Mouse (Mus musculus): ENCODE measurements around the gene C1rl. TPM values are rescaled to one million over a fixed set of nuclear protein-coding genes. Genes with fewer than 3 reads are reported as not detected.

C1rl gene
- polyA plus RNA-seq, 1 experiment from 2014 or later: 0.58 TPM

GRCm38 (mm10) chr6:124493886-124494285 lies 973 bp downstream of the C1rl start:
- no peak overlapping the region for H3K27ac ChIP-seq (replicated peaks in 1 of 2; ENCODE audit: control insufficient read depth in 1 of 2, insufficient read depth in 1 of 2, low read depth in 2 of 2, low read length in 2 of 2)
- no peaks in the 10 kb centered on the region for H3K27me3 ChIP-seq (ENCODE audit: control insufficient read depth, insufficient read depth, low read length)
- H3K4me3 ChIP-seq (ENCODE audit: control insufficient read depth in 1 of 2, insufficient read depth in 1 of 2, low read depth in 1 of 2, low read length in 2 of 2): no peak overlapping the region
- H3K9ac ChIP-seq (ENCODE audit: low read length): no peak overlapping the region
- 68% methylated on average over 5 of the region's 5 CpGs for WGBS
- peaks cover 4% of the 10 kb centered on the region; the same call in 1 of the 2 replicates for H3K9me3 ChIP-seq (ENCODE audit: control insufficient read depth, low read length)
- no peaks in the 10 kb centered on the region for H3K36me3 ChIP-seq (ENCODE audit: control insufficient read depth, insufficient read depth, low read length)
- no peak overlapping the region for H3K4me2 ChIP-seq (ENCODE audit: low read length)
- no peak for ATAC-seq (ENCODE audit: insufficient number of reproducible peaks, insufficient read depth, low FRiP score, low read depth)
- peaks cover 0 to 2% of the 10 kb centered on the region in 2 experiments; a peak in 2 of 4 replicates for H3K4me1 ChIP-seq (ENCODE audit: control insufficient read depth in 2 of 2, insufficient read depth in 2 of 2, low read length in 2 of 2)

GRCm38 (mm10) chr6:124496054-124496453 lies 3.1 kb downstream of the C1rl start:
- H3K4me1 ChIP-seq (ENCODE audit: control insufficient read depth in 2 of 2, insufficient read depth in 2 of 2, low read length in 2 of 2): peaks cover 0 to 2% of the 10 kb centered on the region in 2 experiments; a peak in 2 of 4 replicates
- H3K36me3 ChIP-seq (ENCODE audit: control insufficient read depth, insufficient read depth, low read length): no peaks in the 10 kb centered on the region
- no peak overlapping the region for H3K27ac ChIP-seq (replicated peaks in 1 of 2; ENCODE audit: control insufficient read depth in 1 of 2, insufficient read depth in 1 of 2, low read depth in 2 of 2, low read length in 2 of 2)
- 81% methylated on average over 5 of the region's 5 CpGs for WGBS
- no peaks in the 10 kb centered on the region for H3K27me3 ChIP-seq (ENCODE audit: control insufficient read depth, insufficient read depth, low read length)
- H3K4me2 ChIP-seq (ENCODE audit: low read length): no peak overlapping the region
- peaks cover 4% of the 10 kb centered on the region; the same call in 1 of the 2 replicates for H3K9me3 ChIP-seq (ENCODE audit: control insufficient read depth, low read length)
- no peak for ATAC-seq (ENCODE audit: insufficient number of reproducible peaks, insufficient read depth, low FRiP score, low read depth)
- no peak overlapping the region for H3K9ac ChIP-seq (ENCODE audit: low read length)
- H3K4me3 ChIP-seq (ENCODE audit: control insufficient read depth in 1 of 2, insufficient read depth in 1 of 2, low read depth in 1 of 2, low read length in 2 of 2): no peak overlapping the region

GRCm38 (mm10) chr6:124499914-124500566 lies 7.1 kb downstream of the C1rl start:
- ATAC-seq (ENCODE audit: insufficient number of reproducible peaks, insufficient read depth, low FRiP score, low read depth): no peak
- WGBS: 42% methylated on average over 10 of the region's 10 CpGs
- H3K27me3 ChIP-seq (ENCODE audit: control insufficient read depth, insufficient read depth, low read length): no peaks in the 10 kb centered on the region

GRCm38 (mm10) chr6:124501473-124501872 lies 8.6 kb downstream of the C1rl start:
- Histone ChIP-seq H3K9ac (ENCODE audit: low read length) (no peak overlapping the region), H3K9me3 (ENCODE audit: control insufficient read depth, low read length) (no peaks in the 10 kb centered on the region), H3K27ac (replicated peaks in 1 of 2; ENCODE audit: control insufficient read depth in 1 of 2, insufficient read depth in 1 of 2, low read depth in 2 of 2, low read length in 2 of 2) (no peak overlapping the region), H3K36me3 (ENCODE audit: control insufficient read depth, insufficient read depth, low read length) (no peaks in the 10 kb centered on the region), H3K4me3 (ENCODE audit: control insufficient read depth in 1 of 2, insufficient read depth in 1 of 2, low read depth in 1 of 2, low read length in 2 of 2) (no peak overlapping the region), H3K4me2 (ENCODE audit: low read length) (no peak overlapping the region), H3K27me3 (ENCODE audit: control insufficient read depth, insufficient read depth, low read length) (no peaks in the 10 kb centered on the region), H3K4me1 (ENCODE audit: control insufficient read depth in 2 of 2, insufficient read depth in 2 of 2, low read length in 2 of 2) (no peaks in the 10 kb centered on the region; a peak in 1 of 4 replicates)
- WGBS: 65% methylated on average over 4 of the region's 4 CpGs
- no peak for ATAC-seq (ENCODE audit: insufficient number of reproducible peaks, insufficient read depth, low FRiP score, low read depth)

More at GRCm38 (mm10) chr6:124499914-124500566, 7.1 kb downstream of the C1rl start:
- Histone ChIP-seq H3K4me1 (ENCODE audit: control insufficient read depth in 2 of 2, insufficient read depth in 2 of 2, low read length in 2 of 2) (no peaks in the 10 kb centered on the region; a peak in 1 of 4 replicates), H3K36me3 (ENCODE audit: control insufficient read depth, insufficient read depth, low read length) (no peaks in the 10 kb centered on the region), H3K9ac (ENCODE audit: low read length) (no peak overlapping the region), H3K27ac (replicated peaks in 1 of 2; ENCODE audit: control insufficient read depth in 1 of 2, insufficient read depth in 1 of 2, low read depth in 2 of 2, low read length in 2 of 2) (no peak overlapping the region), H3K9me3 (ENCODE audit: control insufficient read depth, low read length) (peaks cover 4% of the 10 kb centered on the region; the same call in 1 of the 2 replicates), H3K4me2 (ENCODE audit: low read length) (no peak overlapping the region), H3K4me3 (ENCODE audit: control insufficient read depth in 1 of 2, insufficient read depth in 1 of 2, low read depth in 1 of 2, low read length in 2 of 2) (no peak overlapping the region)

- no peak overlapping the region for H3K27ac ChIP-seq (replicated peaks in 1 of 2; ENCODE audit: control insufficient read depth in 1 of 2, insufficient read depth in 1 of 2, low read depth in 2 of 2, low read length in 2 of 2)
- no peaks in the 10 kb centered on the region for H3K36me3 ChIP-seq (ENCODE audit: control insufficient read depth, insufficient read depth, low read length)
- no peak for ATAC-seq (ENCODE audit: insufficient number of reproducible peaks, insufficient read depth, low FRiP score, low read depth)
- WGBS: 71% methylated on average over 5 of the region's 5 CpGs
- no peaks in the 10 kb centered on the region for H3K9me3 ChIP-seq (ENCODE audit: control insufficient read depth, low read length)
- no peaks in the 10 kb centered on the region; a peak in 1 of 4 replicates for H3K4me1 ChIP-seq (ENCODE audit: control insufficient read depth in 2 of 2, insufficient read depth in 2 of 2, low read length in 2 of 2)
- H3K4me2 ChIP-seq (ENCODE audit: low read length): no peak overlapping the region
- H3K9ac ChIP-seq (ENCODE audit: low read length): no peak overlapping the region
- no peak overlapping the region for H3K4me3 ChIP-seq (ENCODE audit: control insufficient read depth in 1 of 2, insufficient read depth in 1 of 2, low read depth in 1 of 2, low read length in 2 of 2)
- H3K27me3 ChIP-seq (ENCODE audit: control insufficient read depth, insufficient read depth, low read length): no peaks in the 10 kb centered on the region
Measured at GRCm38 (mm10) chr6:124502021-124502420, 9.1 kb downstream of the C1rl start.

- ATAC-seq (ENCODE audit: insufficient number of reproducible peaks, insufficient read depth, low FRiP score, low read depth): no peak
- H3K27me3 ChIP-seq (ENCODE audit: control insufficient read depth, insufficient read depth, low read length): no peaks in the 10 kb centered on the region
- H3K4me3 ChIP-seq (ENCODE audit: control insufficient read depth in 1 of 2, insufficient read depth in 1 of 2, low read depth in 1 of 2, low read length in 2 of 2): no peak overlapping the region
- H3K9me3 ChIP-seq (ENCODE audit: control insufficient read depth, low read length): no peaks in the 10 kb centered on the region
- 63% methylated on average over 4 of the region's 4 CpGs for WGBS
- no peak overlapping the region for H3K27ac ChIP-seq (replicated peaks in 1 of 2; ENCODE audit: control insufficient read depth in 1 of 2, insufficient read depth in 1 of 2, low read depth in 2 of 2, low read length in 2 of 2)
- H3K36me3 ChIP-seq (ENCODE audit: control insufficient read depth, insufficient read depth, low read length): no peaks in the 10 kb centered on the region
- no peaks in the 10 kb centered on the region; a peak in 1 of 4 replicates for H3K4me1 ChIP-seq (ENCODE audit: control insufficient read depth in 2 of 2, insufficient read depth in 2 of 2, low read length in 2 of 2)
- H3K9ac ChIP-seq (ENCODE audit: low read length): no peak overlapping the region
- no peak overlapping the region for H3K4me2 ChIP-seq (ENCODE audit: low read length)
Measured at GRCm38 (mm10) chr6:124505028-124505427, 12.1 kb downstream of the C1rl start.

GRCm38 (mm10) chr6:124506991-124507390 lies 14.1 kb downstream of the C1rl start:
- Histone ChIP-seq H3K36me3 (ENCODE audit: control insufficient read depth, insufficient read depth, low read length) (no peaks in the 10 kb centered on the region), H3K9me3 (ENCODE audit: control insufficient read depth, low read length) (no peaks in the 10 kb centered on the region), H3K4me1 (ENCODE audit: control insufficient read depth in 2 of 2, insufficient read depth in 2 of 2, low read length in 2 of 2) (no peaks in the 10 kb centered on the region), H3K4me2 (ENCODE audit: low read length) (no peak overlapping the region), H3K27me3 (ENCODE audit: control insufficient read depth, insufficient read depth, low read length) (no peaks in the 10 kb centered on the region), H3K9ac (ENCODE audit: low read length) (no peak overlapping the region), H3K27ac (replicated peaks in 1 of 2; ENCODE audit: control insufficient read depth in 1 of 2, insufficient read depth in 1 of 2, low read depth in 2 of 2, low read length in 2 of 2) (no peak overlapping the region), H3K4me3 (ENCODE audit: control insufficient read depth in 1 of 2, insufficient read depth in 1 of 2, low read depth in 1 of 2, low read length in 2 of 2) (no peak overlapping the region)
- no peak for ATAC-seq (ENCODE audit: insufficient number of reproducible peaks, insufficient read depth, low FRiP score, low read depth)
- 79% methylated on average over 6 of the region's 6 CpGs for WGBS

- Histone ChIP-seq H3K36me3 (ENCODE audit: control insufficient read depth, insufficient read depth, low read length) (no peaks in the 10 kb centered on the region), H3K9ac (ENCODE audit: low read length) (no peak overlapping the region), H3K9me3 (ENCODE audit: control insufficient read depth, low read length) (no peaks in the 10 kb centered on the region), H3K4me3 (ENCODE audit: control insufficient read depth in 1 of 2, insufficient read depth in 1 of 2, low read depth in 1 of 2, low read length in 2 of 2) (no peak overlapping the region), H3K27ac (replicated peaks in 1 of 2; ENCODE audit: control insufficient read depth in 1 of 2, insufficient read depth in 1 of 2, low read depth in 2 of 2, low read length in 2 of 2) (no peak overlapping the region), H3K4me2 (ENCODE audit: low read length) (no peak overlapping the region), H3K27me3 (ENCODE audit: control insufficient read depth, insufficient read depth, low read length) (no peaks in the 10 kb centered on the region), H3K4me1 (ENCODE audit: control insufficient read depth in 2 of 2, insufficient read depth in 2 of 2, low read length in 2 of 2) (no peaks in the 10 kb centered on the region)
- ATAC-seq (ENCODE audit: insufficient number of reproducible peaks, insufficient read depth, low FRiP score, low read depth): no peak
- WGBS: 63% methylated on average over 10 of the region's 10 CpGs
Measured at GRCm38 (mm10) chr6:124508292-124508691, 15.4 kb downstream of the C1rl start.

Measured in heart, embryonic 14.5 days (tissue).